Mouse (Mus musculus) bone marrow macrophage, adult 2 months (primary cell): Measurements from ENCODE around the gene Gpsm2.

ENCODE experiments used
- CTCF ChIP-seq: IDR thresholded peaks from 2 replicates; pipeline ENCODE4 v1.5.1; 2012; ENCODE audit warnings: low read depth, mild to moderate bottlenecking, low read length, moderate library complexity
- POLR2A ChIP-seq: IDR thresholded peaks from 2 replicates; pipeline ENCODE4 v1.6.1; 2012; ENCODE audit warnings: mild to moderate bottlenecking, low read depth, low read length, borderline replicate concordance

- TF ChIP-seq CTCF (no peak), POLR2A (no peak)
Observed at GRCm38 (mm10) chr3:108751061-108751460, 29.0 kb upstream of the Gpsm2 start.
